Mouse (Mus musculus): ENCODE data around the gene Unc93b1.

DNA sequence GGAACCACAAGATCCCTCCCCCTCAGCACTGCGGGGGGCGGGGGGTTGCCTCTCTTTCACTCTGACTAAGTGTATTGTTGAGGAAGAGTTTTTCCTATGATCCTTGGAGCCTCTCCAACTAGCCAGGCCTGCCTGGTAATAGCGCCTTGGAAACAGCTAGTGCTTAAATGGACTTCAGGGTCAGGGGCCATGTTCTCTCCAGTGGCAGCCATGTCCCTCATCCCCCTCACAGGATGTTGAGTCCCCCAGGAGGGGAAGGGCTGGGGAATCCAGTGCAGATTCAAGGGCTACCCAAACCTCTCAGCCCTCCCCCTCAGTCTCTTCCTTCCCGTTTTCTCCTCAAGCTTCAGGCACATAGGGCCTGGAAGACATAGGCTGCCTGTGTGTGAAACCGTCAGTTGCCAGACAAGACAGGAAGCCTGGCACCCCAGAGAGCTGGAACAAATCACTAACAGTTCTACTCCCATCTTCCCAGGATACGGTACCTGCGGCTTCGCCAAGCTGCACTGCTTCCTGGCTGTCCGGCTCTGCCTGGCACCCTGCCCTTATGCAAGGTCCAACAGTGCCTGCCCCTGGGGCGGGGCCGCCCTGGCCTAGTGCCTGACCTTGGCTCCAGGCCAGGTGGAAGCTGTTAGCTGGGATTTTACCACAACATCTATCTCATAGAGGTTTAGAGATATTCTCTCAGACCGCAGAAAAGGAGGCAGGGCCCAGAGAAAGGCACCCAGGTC is 5.6 kb upstream of the Unc93b1 start, which contains the start of gene Aldh3b1:
- no peak for TF ChIP-seq POLR2A (IDR thresholded peaks at IDR 0.05; ENCODE audit: low read depth, low read length)
- no peak for TF ChIP-seq CTCF (conservative IDR thresholded peaks at IDR 0.05; ENCODE audit: insufficient read depth, insufficient read length, low read depth, low read length)

All from kidney, adult 2 months (tissue).